Comparison of ENCODE assay signal across 36 mouse cellular contexts in genomic region chr2:122255997-122256396, GRCm38 (mm10). TPM values are rescaled to one million over a fixed set of nuclear protein-coding genes. Genes with fewer than 3 reads are reported as not detected.
A peak's percentile ranks its signal among the peaks of the same experiment; 100 is the strongest.
DNase-seq lines count a peak whose midpoint lies in the region; ATAC-seq and TF ChIP-seq lines count a peak whose summit lies in the region.
"Had no signal": no experiment of that assay in that cellular context is flagged by ENCODE, and none has a peak within 500 bp of the region (broad histone marks: within the 10 kb centered on the region; RNA-seq: fewer than 3 reads in every experiment).

No protein-coding gene starts in this region.

- peak; percentile 84 for ATAC-seq in frontal cortex, adult (ENCODE audit: low TSS enrichment)
- no peak for ATAC-seq in liver, postnatal 0 days
- no peak for ATAC-seq in heart, embryonic 12.5 days (ENCODE audit: insufficient number of reproducible peaks, low FRiP score)
- ATAC-seq: forebrain, embryonic 14.5 days; intestine, embryonic 16.5 days; liver, embryonic 12.5 days; midbrain, embryonic 15.5 days had no signal

- no peak for DNase-seq in frontal cortex, postnatal 14 days (ENCODE audit: low spot score in 2 of 2)
- DNase-seq in liver, adult 2 months (ENCODE audit: extremely low read depth, low read depth, low spot score) = peak; percentile 22
- DNase-seq in liver, postnatal 0 days = no peak
- DNase-seq in 3T3-L1 (ENCODE audit: low read depth, low spot score) = peak; percentile 32
- peak; percentile 13 for DNase-seq in right cerebral cortex, postnatal 14 days
- no peak for DNase-seq in cerebellum, adult 8-10 months
- DNase-seq: adrenal gland, adult 8-10 months; cerebellum, adult 9-11 months; embryo, embryonic 11 days; gastrocnemius, postnatal 25 days; heart, adult 11 months; heart, postnatal 4 days; kidney, adult 8-10 months; kidney, postnatal 10 days; layer of hippocampus, adult 9-11 months; lung, adult 2 months; lung, postnatal 14 days; thymus, adult 18-20 months; thymus, postnatal 25 days had no signal

- H3K36me3 ChIP-seq in liver, adult 2 months (ENCODE audit: control insufficient read depth, insufficient read depth, low read length) = peaks cover 90% of the 10 kb centered on the region
- H3K36me3 ChIP-seq in liver, postnatal 0 days (replicated peaks; ENCODE audit: insufficient read depth, low read length) = peaks cover 31% of the 10 kb centered on the region
- peaks cover 52% of the 10 kb centered on the region for H3K36me3 ChIP-seq in heart, embryonic 12.5 days
- H3K36me3 ChIP-seq: embryonic facial prominence, embryonic 12.5 days; midbrain, embryonic 15.5 days had no signal

- H3K4me1 ChIP-seq in liver, adult 2 months (ENCODE audit: control insufficient read depth, insufficient read depth, low read length) = no peaks in the 10 kb centered on the region
- H3K4me1 ChIP-seq in liver, postnatal 0 days (ENCODE audit: insufficient read depth) = no peaks in the 10 kb centered on the region
- H3K4me1 ChIP-seq in heart, embryonic 12.5 days (replicated peaks) = no peaks in the 10 kb centered on the region
- H3K4me1 ChIP-seq: embryonic facial prominence, embryonic 12.5 days; heart, embryonic 10.5 days; hindbrain, embryonic 13.5 days; limb, embryonic 13.5 days; liver, embryonic 12.5 days; midbrain, embryonic 15.5 days had no signal

- TF ChIP-seq EP300 in liver, postnatal 0 days (IDR thresholded peaks at IDR 0.05; ENCODE audit: low read depth) = no peak

- no peaks in the 10 kb centered on the region for H3K9me3 ChIP-seq in liver, postnatal 0 days (ENCODE audit: low read length)
- no peaks in the 10 kb centered on the region for H3K9me3 ChIP-seq in heart, embryonic 12.5 days (replicated peaks)
- H3K9me3 ChIP-seq: embryonic facial prominence, embryonic 12.5 days; G1E; heart, embryonic 10.5 days; hindbrain, embryonic 13.5 days; limb, embryonic 13.5 days; liver, embryonic 12.5 days; midbrain, embryonic 15.5 days had no signal

- no peak overlapping the region for H3K27ac ChIP-seq in liver, adult 2 months (replicated peaks; ENCODE audit: insufficient read depth, low read depth, low read length)
- H3K27ac ChIP-seq in liver, postnatal 0 days (ENCODE audit: low read depth) = no peak overlapping the region
- H3K27ac ChIP-seq in heart, embryonic 12.5 days (ENCODE audit: poor library complexity, severe bottlenecking) = no peak overlapping the region
- H3K27ac ChIP-seq: embryonic facial prominence, embryonic 12.5 days; heart, embryonic 10.5 days; hindbrain, embryonic 13.5 days; limb, embryonic 13.5 days; liver, embryonic 12.5 days; midbrain, embryonic 15.5 days; stomach, postnatal 0 days had no signal

- 95% methylated on average over 5 of the region's 5 CpGs for WGBS in liver, adult 2 months
- WGBS in liver, postnatal 0 days (ENCODE audit: insufficient replicate concordance) = 91% methylated on average over 5 of the region's 5 CpGs
- 92% methylated on average over 5 of the region's 5 CpGs for WGBS in heart, embryonic 12.5 days

- H3K27me3 ChIP-seq in liver, adult 2 months (ENCODE audit: control insufficient read depth, insufficient read depth, low read length) = no peaks in the 10 kb centered on the region
- H3K27me3 ChIP-seq in liver, postnatal 0 days (ENCODE audit: insufficient read depth, low read length) = no peaks in the 10 kb centered on the region
- no peaks in the 10 kb centered on the region for H3K27me3 ChIP-seq in heart, embryonic 12.5 days (replicated peaks)
- H3K27me3 ChIP-seq: embryonic facial prominence, embryonic 12.5 days; hindbrain, embryonic 13.5 days; limb, embryonic 13.5 days; liver, embryonic 12.5 days; midbrain, embryonic 15.5 days had no signal

- TF ChIP-seq POLR2A in liver, adult 2 months (IDR thresholded peaks at IDR 0.05; ENCODE audit: extremely low read depth, insufficient read depth, low read length) = no peak

- H3K4me2 ChIP-seq in liver, postnatal 0 days (ENCODE audit: low read depth, low read length) = no peak overlapping the region
- H3K4me2 ChIP-seq in heart, embryonic 12.5 days = no peak overlapping the region
- H3K4me2 ChIP-seq: embryonic facial prominence, embryonic 12.5 days; hindbrain, embryonic 13.5 days; limb, embryonic 13.5 days; liver, embryonic 12.5 days; midbrain, embryonic 15.5 days had no signal

- H3K79me2 ChIP-seq in liver, adult 2 months (ENCODE audit: control insufficient read depth, insufficient read depth, low read length) = no peaks in the 10 kb centered on the region

- H3K9ac ChIP-seq in liver, adult 2 months (ENCODE audit: low read depth, low read length) = no peak overlapping the region
- H3K9ac ChIP-seq in liver, postnatal 0 days (replicated peaks) = no peak overlapping the region
- no peak overlapping the region for H3K9ac ChIP-seq in heart, embryonic 12.5 days
- H3K9ac ChIP-seq: embryonic facial prominence, embryonic 12.5 days; hindbrain, embryonic 13.5 days; limb, embryonic 13.5 days; liver, embryonic 12.5 days; midbrain, embryonic 15.5 days had no signal

- no peak overlapping the region for H3K4me3 ChIP-seq in liver, adult 2 months (ENCODE audit: insufficient read depth, low read depth, low read length)
- no peak overlapping the region for H3K4me3 ChIP-seq in liver, postnatal 0 days (ENCODE audit: low read depth, low read length)
- H3K4me3 ChIP-seq in heart, embryonic 12.5 days = no peak overlapping the region
- H3K4me3 ChIP-seq: embryonic facial prominence, embryonic 12.5 days; heart, embryonic 10.5 days; hindbrain, embryonic 13.5 days; limb, embryonic 13.5 days; liver, embryonic 12.5 days; midbrain, embryonic 15.5 days had no signal

- no peak for TF ChIP-seq CTCF in liver, adult 2 months (IDR thresholded peaks at IDR 0.05; ENCODE audit: low read depth, low read length)
- no peak for TF ChIP-seq CTCF in liver, postnatal 0 days (IDR thresholded peaks at IDR 0.05; ENCODE audit: low read depth)

RNA-seq across cellular contexts. Expression of gene Sord, which starts 21.4 kb away (rescaled TPM):
- 1,007 and 1,092 TPM in 2 replicates for total RNA-seq in liver, adult 2 months (2014; rRNA removed)
- polyA plus RNA-seq in liver, adult 2 months (2012; rRNA removed) = 365 and 586 TPM in 2 replicates
- 294 and 325 TPM in 2 replicates for polyA plus RNA-seq in liver, postnatal 0 days (2015; fragmentation: Nextera tagmentation; extraction: Ambion mirVana)
- polyA plus RNA-seq in heart, embryonic 12.5 days (2016; fragmentation: Nextera tagmentation; extraction: Ambion mirVana) = 55.2 and 55.5 TPM in 2 replicates

RNA-seq across cellular contexts. Expression of gene Duox2, which starts 42.3 kb away (rescaled TPM):
- total RNA-seq in liver, adult 2 months (2014; rRNA removed) = 0.07 TPM in 1 of 2 replicates, not detected in the other
- 0.02 and 0.04 TPM in 2 replicates for polyA plus RNA-seq in liver, adult 2 months (2012; rRNA removed)
- 0.02 TPM in 2 replicates for polyA plus RNA-seq in liver, postnatal 0 days (2015; fragmentation: Nextera tagmentation; extraction: Ambion mirVana)
- 0.13 TPM in 2 replicates for polyA plus RNA-seq in heart, embryonic 12.5 days (2016; fragmentation: Nextera tagmentation; extraction: Ambion mirVana)
- total RNA-seq: adrenal gland, adult 8-10 months; neutrophil, adult 5-6 weeks had no signal
- polyA plus RNA-seq: forebrain, embryonic 14.5 days; G1E; heart, embryonic 10.5 days; hindbrain, embryonic 13.5 days; liver, embryonic 12.5 days; midbrain, embryonic 15.5 days had no signal

RNA-seq across cellular contexts. Expression of gene Duoxa2, which starts 42.7 kb away (rescaled TPM):
- total RNA-seq in liver, adult 2 months (2014; rRNA removed) = 0.09 TPM in 1 of 2 replicates, not detected in the other
- polyA plus RNA-seq in liver, adult 2 months (2012; rRNA removed) = not detected in 2 replicates
- polyA plus RNA-seq in liver, postnatal 0 days (2015; fragmentation: Nextera tagmentation; extraction: Ambion mirVana) = not detected in 2 replicates
- polyA plus RNA-seq in heart, embryonic 12.5 days (2016; fragmentation: Nextera tagmentation; extraction: Ambion mirVana) = not detected in 2 replicates
- total RNA-seq: adrenal gland, adult 8-10 months; gastrocnemius, postnatal 25 days; left cerebral cortex, adult 8-10 months had no signal
- polyA plus RNA-seq: embryonic facial prominence, embryonic 12.5 days; forebrain, embryonic 14.5 days; G1E; heart, embryonic 16.5 days; hindbrain, embryonic 13.5 days; liver, embryonic 12.5 days; spleen, adult 2 months had no signal

RNA-seq across cellular contexts. Expression of gene Duoxa1, which starts 57.5 kb away (rescaled TPM):
- total RNA-seq in liver, adult 2 months (2014; rRNA removed) = not detected in 2 replicates
- not detected in 2 replicates for polyA plus RNA-seq in liver, adult 2 months (2012; rRNA removed)
- not detected in 2 replicates for polyA plus RNA-seq in liver, postnatal 0 days (2015; fragmentation: Nextera tagmentation; extraction: Ambion mirVana)
- not detected in 2 replicates for polyA plus RNA-seq in heart, embryonic 12.5 days (2016; fragmentation: Nextera tagmentation; extraction: Ambion mirVana)
- total RNA-seq: heart, postnatal 4 days; neutrophil, adult 5-6 weeks had no signal
- polyA plus RNA-seq: forebrain, embryonic 14.5 days; G1E; heart, embryonic 10.5 days; intestine, embryonic 16.5 days; liver, embryonic 12.5 days; neural tube, embryonic 11.5 days; spleen, adult 2 months had no signal

RNA-seq across cellular contexts. Expression of gene Duox1, which starts 59.5 kb away (rescaled TPM):
- total RNA-seq in liver, adult 2 months (2014; rRNA removed) = not detected in 2 replicates
- polyA plus RNA-seq in liver, adult 2 months (2012; rRNA removed) = not detected in 2 replicates
- polyA plus RNA-seq in liver, postnatal 0 days (2015; fragmentation: Nextera tagmentation; extraction: Ambion mirVana) = not detected in 2 replicates
- polyA plus RNA-seq in heart, embryonic 12.5 days (2016; fragmentation: Nextera tagmentation; extraction: Ambion mirVana) = 0.04 and 0.05 TPM in 2 replicates
- total RNA-seq: G1E; heart, postnatal 4 days; neutrophil, adult 5-6 weeks had no signal
- polyA plus RNA-seq: G1E; heart, embryonic 10.5 days; liver, embryonic 12.5 days; spleen, adult 2 months had no signal

Comparison
In these comparisons a context has a peak if more than half of its experiments do, and no peak if none do; other contexts are left out.
1. DNase-seq: peak in liver, adult 2 months (single experiment), 3T3-L1 (single experiment) and right cerebral cortex, postnatal 14 days (single experiment); none in frontal cortex, postnatal 14 days (0 of 2), liver, postnatal 0 days (single experiment) and cerebellum, adult 8-10 months (single experiment).